Mouse (Mus musculus) lung, postnatal 0 days (tissue): ENCODE measurements around the gene Ccdc189. TPM values are rescaled to one million over a fixed set of nuclear protein-coding genes. Genes with fewer than 3 reads are reported as not detected.

Source experiments
- ATAC-seq: fragments of 200-750 bp; cut with Nextera tagmentation; 2 replicates; pipeline ENCODE4 v1.8.0; 2017; ENCODE audit warnings: moderate library complexity
- DNase-seq: peaks from one replicate; pipeline ENCODE4 v3.0.0-alpha.2; 2016; ENCODE audit warnings: low spot score
- H3K27ac ChIP-seq: fragments of 300-500 bp; sonication (generic); 2 replicates; pipeline ENCODE4 v1.5.1; 2014; ENCODE audit warnings: antibody characterized with exemption, mild to moderate bottlenecking, low read length, mixed read lengths
- H3K27me3 ChIP-seq: fragments of 300-500 bp; sonication (generic); replicated peaks from 2 replicates; pipeline ENCODE4 v1.6.1; 2014; ENCODE audit warnings: low read length, mixed read lengths; ENCODE audit not compliant: insufficient read depth
- H3K36me3 ChIP-seq: fragments of 300-500 bp; sonication (generic); 2 replicates; pipeline ENCODE4 v1.6.1; 2014; ENCODE audit warnings: low read length, mixed read lengths; ENCODE audit not compliant: insufficient read depth
- H3K4me1 ChIP-seq: fragments of 300-500 bp; sonication (generic); 2 replicates; pipeline ENCODE4 v1.6.1; 2014; ENCODE audit warnings: antibody characterized with exemption, low read depth, low read length, mixed read lengths; ENCODE audit not compliant: insufficient read depth
- H3K4me2 ChIP-seq: fragments of 300-500 bp; sonication (generic); replicated peaks from 2 replicates; pipeline ENCODE4 v1.6.1; 2014; ENCODE audit warnings: low read depth, mild to moderate bottlenecking, low read length, moderate library complexity, mixed read lengths
- H3K4me3 ChIP-seq: fragments of 300-500 bp; sonication (generic); 2 replicates; pipeline ENCODE4 v1.5.1; 2014; ENCODE audit warnings: low read depth, low read length
- H3K9ac ChIP-seq: fragments of 300-500 bp; sonication (generic); replicated peaks from 2 replicates; pipeline ENCODE4 v1.6.1; 2014; ENCODE audit warnings: low read depth, mild to moderate bottlenecking
- H3K9me3 ChIP-seq: fragments of 300-500 bp; sonication (generic); 2 replicates; pipeline ENCODE4 v1.6.1; 2016; ENCODE audit warnings: low read length, mixed read lengths
- CTCF ChIP-seq: IDR thresholded peaks from 2 replicates; pipeline ENCODE4 v1.5.1; 2016; ENCODE audit warnings: antibody characterized with exemption, mild to moderate bottlenecking
- EP300 ChIP-seq: IDR thresholded peaks from 2 replicates; pipeline ENCODE4 v1.6.1; 2016; ENCODE audit warnings: antibody characterized with exemption, mild to moderate bottlenecking, control low read depth
- WGBS: fragments of 180-500 bp; shearing (Covaris S2); extraction: QIAGEN DNeasy Blood & Tissue Kit; methylation state at CpG from one replicate; pipeline ENCODE4 v1.1.7; 2014; 5-methylcytosine and 5-hydroxymethylcytosine counted together
- polyA plus RNA-seq: library from polyadenylated mRNA; unstranded; fragments of >200 nt; fragmentation: Nextera tagmentation; extraction: Ambion mirVana; gene quantifications from 2 replicates; pipeline ENCODE4 v1.2.1, GENCODE M21; 2015

Ccdc189 gene
- polyA plus RNA-seq, 1 experiment from 2014 or later: 28.8 TPM

DNA sequence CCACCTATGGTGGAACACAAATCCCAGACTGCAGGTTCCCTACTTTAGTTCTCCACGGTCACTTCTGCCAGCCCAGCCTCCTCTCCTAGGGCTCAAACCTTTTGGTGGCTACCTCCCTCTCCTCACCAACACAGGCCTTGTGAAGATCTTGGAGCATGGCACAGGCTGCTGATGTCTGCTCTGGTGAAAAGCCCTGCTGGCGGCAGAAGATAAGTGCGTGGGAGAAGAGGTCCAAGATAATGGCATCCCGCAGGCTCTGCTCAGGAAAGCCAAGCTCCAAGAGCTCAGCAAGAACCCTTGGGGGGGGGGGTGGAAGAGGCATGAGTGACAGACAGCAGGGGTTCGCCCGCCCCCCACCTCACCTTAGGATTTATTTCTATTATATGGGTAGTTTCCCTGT is 2.2 kb downstream of the Ccdc189 start:
- Histone ChIP-seq H3K36me3 (peaks cover 29% of the 10 kb centered on the region; the same call in 1 of the 2 replicates), H3K27ac (no peak overlapping the region)

DNA sequence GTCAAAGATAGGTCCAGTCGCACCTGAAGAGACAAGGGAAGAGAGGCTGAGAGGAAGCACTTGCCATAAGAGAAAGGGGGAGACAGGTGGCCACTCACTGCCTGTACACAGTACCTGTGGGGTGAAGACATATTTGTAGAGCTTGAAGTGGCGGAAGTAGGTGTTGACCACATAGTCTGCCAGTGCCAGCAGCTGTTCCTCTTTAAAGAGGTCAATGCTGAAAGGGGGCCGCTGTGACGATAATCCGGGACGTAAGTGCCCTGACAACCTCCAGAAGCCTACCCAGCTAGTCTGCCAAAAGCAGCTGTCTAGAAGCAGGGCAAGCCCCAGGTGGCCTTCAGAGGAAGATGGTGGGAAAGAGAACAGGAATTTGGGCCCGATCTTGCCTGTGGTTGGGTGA is 3.4 kb downstream of the Ccdc189 start:
- DNase-seq: peak; percentile 41
- H3K9ac ChIP-seq: no peak overlapping the region
- WGBS: 76% methylated on average over 7 of the region's 7 CpGs
- no peak for ATAC-seq
- H3K4me2 ChIP-seq: no peak overlapping the region
- H3K27ac ChIP-seq: no peak overlapping the region; the same call in 1 of the 2 replicates
- TF ChIP-seq EP300 (no peak), CTCF (no peak)
- H3K9me3 ChIP-seq: no peaks in the 10 kb centered on the region
- H3K4me3 ChIP-seq: no peak overlapping the region
- H3K4me1 ChIP-seq: peaks cover 14% of the 10 kb centered on the region; the same call in 1 of the 2 replicates
- H3K27me3 ChIP-seq: no peaks in the 10 kb centered on the region
- H3K36me3 ChIP-seq: peaks cover 33% of the 10 kb centered on the region; the same call in 1 of the 2 replicates

More for the DNA sequence above, 2.2 kb downstream of the Ccdc189 start:
- WGBS: 92% methylated on average over 6 of the region's 6 CpGs
- Histone ChIP-seq H3K27me3 (no peaks in the 10 kb centered on the region), H3K9ac (no peak overlapping the region), H3K9me3 (no peaks in the 10 kb centered on the region), H3K4me2 (no peak overlapping the region), H3K4me3 (no peak overlapping the region), H3K4me1 (peaks cover 14% of the 10 kb centered on the region; the same call in 1 of the 2 replicates)
- no peak for TF ChIP-seq EP300
- no peak for TF ChIP-seq CTCF
- DNase-seq (no peak), ATAC-seq (no peak)

DNA sequence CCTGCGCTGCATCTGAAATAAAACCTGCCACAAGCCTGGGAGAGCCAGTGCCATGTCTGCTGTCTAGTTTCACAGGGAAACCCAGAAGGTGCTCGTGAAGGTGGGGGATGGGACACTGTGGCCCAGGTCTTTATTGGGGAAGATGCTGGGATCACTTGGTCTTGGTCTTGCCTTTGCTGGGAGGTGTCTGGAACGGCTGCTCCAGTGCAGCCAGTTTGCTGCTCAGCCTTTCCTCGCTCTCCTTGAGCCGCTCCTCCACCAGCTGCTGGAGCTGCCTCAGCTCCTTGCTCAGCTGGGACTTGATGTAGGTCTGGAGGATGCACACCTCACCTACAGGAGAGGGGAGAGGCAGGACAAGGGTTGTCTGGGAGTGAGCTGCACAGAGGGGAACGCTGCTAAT is 5.1 kb downstream of the Ccdc189 start:
- Histone ChIP-seq H3K9me3 (no peaks in the 10 kb centered on the region), H3K4me3 (no peak overlapping the region), H3K27ac (no peak overlapping the region), H3K4me1 (peaks cover 7% of the 10 kb centered on the region; the same call in 1 of the 2 replicates), H3K9ac (no peak overlapping the region), H3K4me2 (no peak overlapping the region), H3K27me3 (no peaks in the 10 kb centered on the region), H3K36me3 (peaks cover 35% of the 10 kb centered on the region; the same call in 1 of the 2 replicates)
- no peak for DNase-seq
- ATAC-seq: no peak
- TF ChIP-seq EP300 (no peak), CTCF (no peak)
- WGBS: 95% methylated on average over 6 of the region's 6 CpGs

DNA sequence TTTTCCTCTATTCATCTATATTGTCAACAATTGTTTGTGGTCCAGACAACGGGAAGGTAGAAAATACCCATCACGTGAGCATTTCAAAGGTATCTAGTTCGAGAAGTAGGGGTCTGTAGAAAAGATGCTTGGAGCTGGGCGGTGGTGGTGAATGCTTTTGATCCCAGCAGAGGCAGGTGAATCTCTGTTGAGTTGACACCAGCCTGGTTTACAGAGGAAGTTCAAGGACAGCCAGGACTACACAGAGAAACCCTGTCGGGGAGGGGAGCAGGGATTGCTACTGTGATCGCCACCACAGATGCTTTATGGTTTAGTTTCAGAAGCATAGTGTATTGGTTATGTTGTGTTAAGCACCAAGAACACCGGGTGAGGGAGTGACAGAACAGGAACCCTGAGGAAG is 14.3 kb downstream of the Ccdc189 start:
- peak overlapping the region; percentile 93 for H3K4me2 ChIP-seq
- peak overlapping the region; percentile 68 for H3K4me3 ChIP-seq
- no peaks in the 10 kb centered on the region for H3K36me3 ChIP-seq
- peaks cover 10% of the 10 kb centered on the region; the same call in 1 of the 2 replicates for H3K4me1 ChIP-seq
- H3K27me3 ChIP-seq: no peaks in the 10 kb centered on the region
- DNase-seq (no peak), ATAC-seq (no peak)
- 16% methylated on average over 7 of the region's 7 CpGs for WGBS
- TF ChIP-seq CTCF: no peak
- no peak for TF ChIP-seq EP300
- H3K27ac ChIP-seq: no peak overlapping the region
- no peaks in the 10 kb centered on the region for H3K9me3 ChIP-seq
- peak overlapping the region; percentile 69; the same call in 1 of the 2 replicates for H3K9ac ChIP-seq

DNA sequence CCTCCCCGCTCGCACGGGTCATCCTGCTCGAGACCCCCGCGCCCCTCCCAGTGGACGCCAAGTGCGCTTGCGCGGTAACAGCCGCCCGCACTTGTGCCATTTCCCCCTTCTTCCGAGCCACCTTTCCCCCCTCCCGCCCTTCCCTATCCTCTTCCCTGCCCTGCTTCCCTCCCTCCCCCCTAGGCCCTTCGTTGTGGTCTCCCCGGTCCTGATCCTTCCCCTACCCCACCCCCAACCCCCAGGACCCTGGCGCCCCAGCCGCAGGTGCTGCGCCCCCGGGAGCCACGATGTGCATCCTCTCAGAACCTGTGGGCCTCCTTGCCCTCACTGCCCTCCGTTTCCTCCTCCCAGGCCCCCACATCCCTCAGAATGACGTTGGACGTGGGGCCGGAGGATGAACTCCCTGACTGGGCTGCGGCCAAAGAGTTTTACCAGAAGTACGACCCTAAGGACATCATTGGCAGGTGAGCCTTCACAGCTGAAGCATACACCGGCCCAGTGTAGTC is 14.8 kb downstream of the Ccdc189 start:
- Histone ChIP-seq H3K4me3 (peak overlapping the region; percentile 68), H3K9me3 (no peaks in the 10 kb centered on the region), H3K4me1 (peaks cover 10% of the 10 kb centered on the region; the same call in 1 of the 2 replicates), H3K9ac (peak overlapping the region; percentile 69), H3K27me3 (no peaks in the 10 kb centered on the region), H3K36me3 (no peaks in the 10 kb centered on the region), H3K27ac (peak overlapping the region; percentile 54; the same call in 1 of the 2 replicates), H3K4me2 (peak overlapping the region; percentile 93)
- TF ChIP-seq CTCF (no peak; the same call in 1 of the 2 replicates), EP300 (no peak)
- peak; percentile 13 for DNase-seq
- under 1% methylated on average over 14 of the region's 28 CpGs for WGBS
- peak; percentile 25 for ATAC-seq

DNA sequence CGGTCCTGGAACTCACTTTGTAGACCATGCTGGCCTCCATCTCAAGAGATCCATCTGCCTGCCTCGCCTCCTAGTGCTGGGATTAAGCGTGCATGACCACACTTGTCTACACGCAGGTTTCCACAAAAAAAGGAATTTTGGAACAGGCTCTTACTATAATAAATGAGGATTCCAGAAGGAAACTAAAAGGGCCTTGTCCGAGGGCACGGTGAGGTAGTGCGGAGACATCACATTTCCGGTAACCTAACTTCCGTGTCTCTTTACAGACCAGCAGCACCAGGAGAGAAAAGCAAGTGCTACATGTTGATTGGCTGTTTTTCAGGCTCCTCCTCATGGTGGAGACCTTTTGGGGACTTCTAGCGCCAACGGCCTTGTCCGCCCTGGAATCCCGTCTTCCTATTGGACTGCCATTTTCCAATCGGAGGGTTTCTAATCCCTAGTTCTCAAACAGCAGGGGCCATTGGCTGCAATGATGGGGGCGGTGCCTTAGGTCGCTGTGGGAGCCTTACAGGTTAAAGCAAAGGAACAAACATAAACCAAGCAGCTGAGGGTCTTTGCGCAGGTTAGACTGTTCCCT is 15.4 kb downstream of the Ccdc189 start, which contains the start of gene Phkg2:
Gene Phkg2 (plus strand): TSS at position 446 of the 577 bp plus-strand sequence.
- 0% methylated on average over 17 of the region's 17 CpGs for WGBS
- peak; percentile 100 for DNase-seq

More for the DNA sequence above, 15.4 kb downstream of the Ccdc189 start, which contains the start of gene Phkg2:
- peaks cover 10% of the 10 kb centered on the region; the same call in 1 of the 2 replicates for H3K4me1 ChIP-seq
- peak within 1 kb of the TSS; percentile 93 for H3K4me2 ChIP-seq
- peak within 1 kb of the TSS; percentile 68 for H3K4me3 ChIP-seq
- H3K27me3 ChIP-seq: no peaks in the 10 kb centered on the region
- ATAC-seq: peak; percentile 99
- H3K9ac ChIP-seq: peak within 1 kb of the TSS; percentile 69
- no peaks in the 10 kb centered on the region for H3K36me3 ChIP-seq
- no peaks in the 10 kb centered on the region for H3K9me3 ChIP-seq
- no peak for TF ChIP-seq EP300
- TF ChIP-seq CTCF: no peak; the same call in 1 of the 2 replicates
- H3K27ac ChIP-seq: peak within 1 kb of the TSS; percentile 84
